Mouse (Mus musculus): ENCODE data around the gene Vsig10. TPM values are rescaled to one million over a fixed set of nuclear protein-coding genes. Genes with fewer than 3 reads are reported as not detected.
"Not testable (repeated sequence)": the region's sequence is repeated elsewhere in the genome, so short reads cannot be mapped to it uniquely, and the experiment has no call there.

Vsig10 gene
- polyA plus RNA-seq, 1 experiment from 2014 or later = 1.2 TPM

DNA sequence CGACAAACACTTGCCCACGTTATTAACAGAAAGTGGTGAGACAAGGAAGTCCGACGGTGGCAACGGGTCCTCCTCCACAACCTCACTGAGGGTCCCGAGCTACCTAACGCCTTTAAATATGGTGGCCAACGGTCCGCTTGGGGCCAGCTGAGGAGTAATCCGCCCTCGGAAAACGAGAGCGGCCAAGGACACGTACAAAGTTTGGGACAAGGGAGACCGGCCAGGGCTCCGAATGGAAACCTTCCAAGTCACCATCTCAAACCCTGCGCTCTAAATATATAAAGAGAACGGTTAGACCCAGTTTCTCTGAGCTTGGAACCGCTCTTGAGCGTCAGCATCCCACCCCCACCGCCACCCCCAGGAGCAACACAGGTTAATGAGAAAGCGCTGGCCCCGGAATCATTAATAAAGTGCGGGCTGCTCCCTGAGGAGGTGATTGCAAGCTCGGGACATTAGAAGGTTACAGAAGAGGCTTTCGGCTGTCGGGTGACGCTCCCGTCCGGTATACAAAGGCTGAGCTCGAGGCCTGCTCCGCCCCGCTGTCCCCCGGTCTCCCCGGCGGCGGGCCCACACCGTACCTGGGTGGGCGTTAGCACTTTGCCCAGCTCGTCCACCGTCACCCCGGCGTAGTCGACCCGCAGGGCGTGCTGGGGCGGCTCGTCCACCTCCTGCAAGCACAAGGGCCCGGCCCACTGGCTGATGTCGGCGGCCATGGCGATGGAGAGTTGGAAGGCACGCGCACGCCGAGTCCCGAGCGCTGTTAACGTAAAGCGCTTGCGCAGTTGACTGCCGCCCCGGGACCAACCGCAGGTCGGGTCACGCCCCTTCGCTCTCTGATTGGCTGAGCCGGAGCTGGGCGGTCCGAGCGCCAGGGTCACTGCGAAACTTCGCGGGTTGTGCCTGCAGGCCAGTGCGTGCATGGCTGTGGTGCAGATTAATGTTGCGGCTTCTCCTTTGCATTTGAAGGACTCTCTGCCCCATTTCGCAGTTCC, 31.8 kb upstream of the Vsig10 start, which contains the start of gene Pebp1:
Pebp1 (minus strand) TSS at position 795 of the 992 bp plus-strand sequence.
- under 1% methylated on average over 56 of the region's 77 CpGs for WGBS (ENCODE audit: missing documents)
- Histone ChIP-seq H3K79me2 (ENCODE audit: inconsistent target) (peaks cover 13% of the 10 kb centered on the region), H3K36me3 (ENCODE audit: inconsistent target) (peaks cover 6% of the 10 kb centered on the region; the same call in 1 of the 2 replicates), H3K27ac (peak within 1 kb of the TSS; percentile 39), H3K4me3 (ENCODE audit: inconsistent target) (peak within 1 kb of the TSS; percentile 89)

DNA sequence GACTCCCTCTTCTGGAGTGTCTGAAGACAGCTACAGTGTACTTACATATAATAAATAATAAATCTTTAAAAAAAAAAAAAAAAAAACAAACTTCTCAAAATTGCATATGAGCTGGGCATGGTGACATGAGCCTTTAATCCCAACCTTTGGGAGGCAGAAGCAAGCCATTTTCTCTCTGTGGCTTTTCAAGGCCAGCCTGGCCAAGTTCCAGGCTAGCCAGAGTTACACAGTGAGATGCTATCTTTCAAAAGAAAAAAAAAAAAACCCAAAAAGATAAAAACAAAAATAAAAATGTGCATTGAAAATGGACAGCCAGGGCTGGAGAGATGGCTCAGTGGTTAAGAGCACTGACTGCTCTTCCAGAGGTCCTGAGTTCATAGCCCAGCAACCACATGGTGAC, 29.2 kb upstream of the Vsig10 start:
- H3K27ac ChIP-seq = no peak overlapping the region
- H3K36me3 ChIP-seq (ENCODE audit: inconsistent target) = no peaks in the 10 kb centered on the region

DNA sequence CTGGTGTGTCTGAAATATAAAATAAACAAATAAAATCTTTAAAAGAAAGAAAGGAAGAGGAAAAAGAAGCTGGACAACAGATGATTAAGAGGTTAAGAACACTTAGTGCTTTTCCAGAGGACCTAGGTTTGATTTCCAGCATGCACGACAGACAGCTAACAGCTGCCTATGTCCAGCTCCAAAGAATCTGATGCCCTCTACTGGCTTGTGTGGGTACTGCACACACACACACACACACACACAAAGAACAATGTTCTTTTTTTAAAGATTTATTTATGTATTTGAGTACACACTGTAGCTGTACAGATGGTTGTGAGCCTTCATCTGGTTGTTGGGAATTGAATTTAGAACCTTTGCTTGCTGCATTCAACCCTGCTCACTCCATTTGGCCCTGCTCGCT, 28.8 kb upstream of the Vsig10 start:
- WGBS (ENCODE audit: missing documents) = 96% methylated on average over 2 of the region's 2 CpGs
- Histone ChIP-seq H3K4me3 (ENCODE audit: inconsistent target) (no peak overlapping the region), H3K27ac (no peak overlapping the region), H3K36me3 (ENCODE audit: inconsistent target) (no peaks in the 10 kb centered on the region), H3K79me2 (ENCODE audit: inconsistent target) (peaks cover 13% of the 10 kb centered on the region)

More for the DNA sequence above, 29.2 kb upstream of the Vsig10 start:
- Histone ChIP-seq H3K79me2 (ENCODE audit: inconsistent target) (peaks cover 13% of the 10 kb centered on the region), H3K4me3 (ENCODE audit: inconsistent target) (no peak overlapping the region)

DNA sequence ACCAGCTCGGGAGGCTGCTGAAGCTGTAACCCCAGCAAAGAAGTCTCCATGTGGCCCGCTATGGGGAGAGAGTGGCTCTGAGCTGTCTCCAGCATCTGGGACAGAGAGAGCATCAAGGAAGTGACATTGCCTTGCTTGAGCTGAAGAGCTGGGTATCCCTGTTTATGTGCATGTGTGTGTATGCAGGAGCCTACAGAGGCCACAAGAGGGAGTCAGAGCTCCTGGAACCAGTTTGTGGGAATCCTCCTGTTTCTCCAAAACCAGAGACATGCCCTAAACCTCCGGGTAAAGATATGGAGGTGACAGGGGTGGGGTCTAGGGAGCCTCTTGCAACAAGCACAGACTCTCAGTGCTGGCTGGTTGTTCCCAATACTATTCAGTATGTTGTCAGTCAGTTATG, 27.6 kb upstream of the Vsig10 start:
- Histone ChIP-seq H3K4me3 (ENCODE audit: inconsistent target) (no peak overlapping the region), H3K27ac (no peak overlapping the region), H3K36me3 (ENCODE audit: inconsistent target) (no peaks in the 10 kb centered on the region), H3K79me2 (ENCODE audit: inconsistent target) (peaks cover 9% of the 10 kb centered on the region)
- WGBS (ENCODE audit: missing documents) = 97% methylated on average over 3 of the region's 3 CpGs

DNA sequence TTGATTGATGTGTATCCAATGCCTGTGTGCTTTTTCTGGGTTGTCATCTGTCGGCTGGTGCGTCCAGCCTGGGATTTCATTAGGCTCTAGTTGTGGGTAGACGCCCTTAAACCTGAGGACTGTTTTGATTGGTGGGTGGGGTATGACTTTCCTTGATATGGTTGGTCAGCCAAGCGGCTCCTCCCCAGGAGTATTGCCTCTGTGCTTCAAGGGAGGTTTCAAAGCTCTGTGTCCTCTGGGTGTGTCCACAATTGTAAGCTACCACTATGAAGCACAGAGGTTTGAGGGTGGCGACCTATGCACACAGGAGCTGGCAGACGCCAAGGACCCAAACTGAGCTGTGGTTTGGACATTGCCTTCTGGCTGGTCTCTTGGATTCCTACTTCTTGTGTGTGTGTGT, 26.3 kb upstream of the Vsig10 start:
- H3K27ac ChIP-seq = no peak overlapping the region
- WGBS (ENCODE audit: missing documents) = 87% methylated on average over 6 of the region's 6 CpGs
- no peaks in the 10 kb centered on the region for H3K79me2 ChIP-seq (ENCODE audit: inconsistent target)
- no peaks in the 10 kb centered on the region for H3K36me3 ChIP-seq (ENCODE audit: inconsistent target)
- H3K4me3 ChIP-seq (ENCODE audit: inconsistent target) = no peak overlapping the region

DNA sequence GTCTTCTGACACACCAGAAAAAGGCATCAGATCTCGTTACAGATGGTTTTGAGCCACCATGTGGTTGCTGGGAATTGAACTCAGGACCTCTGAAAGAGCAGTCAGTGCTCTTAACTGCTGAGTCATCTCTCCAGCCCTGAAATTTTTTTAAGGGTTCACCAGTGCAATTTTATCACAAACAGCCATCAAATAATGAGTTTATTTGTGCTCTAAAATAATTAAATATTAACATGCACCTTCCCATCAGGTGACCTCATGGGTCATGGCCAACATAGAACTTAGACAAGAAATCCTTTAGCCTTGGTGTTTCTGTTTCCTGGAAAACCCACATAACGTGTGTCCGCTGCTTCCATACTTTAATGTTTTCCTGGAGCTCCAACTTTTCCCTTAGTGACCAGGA, 25.1 kb upstream of the Vsig10 start:
- not testable (repeated sequence) for H3K27ac ChIP-seq; H3K79me2 ChIP-seq (ENCODE audit: inconsistent target); H3K4me3 ChIP-seq (ENCODE audit: inconsistent target); H3K36me3 ChIP-seq (ENCODE audit: inconsistent target)
- WGBS (ENCODE audit: missing documents) = 73% methylated on average over 3 of the region's 3 CpGs

DNA sequence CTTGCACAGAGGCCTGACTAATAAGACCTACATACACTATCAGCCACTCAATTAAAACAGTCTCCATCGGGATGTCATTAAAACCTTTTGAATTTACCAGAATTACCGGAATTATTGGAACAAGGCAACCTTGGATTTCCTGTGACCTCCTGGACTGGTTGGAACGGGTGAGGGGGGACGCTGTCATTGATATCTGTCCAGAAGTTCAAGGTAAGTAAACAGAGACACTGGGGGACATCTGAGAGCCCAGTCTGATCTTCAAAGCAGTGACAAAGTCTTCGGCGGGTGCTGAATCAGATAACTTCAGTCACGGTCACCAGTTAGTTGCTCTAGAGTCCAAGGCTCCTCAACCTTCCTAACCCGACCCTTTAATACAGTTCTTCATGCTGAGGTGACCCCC, 23.9 kb upstream of the Vsig10 start:
- H3K79me2 ChIP-seq (ENCODE audit: inconsistent target) = no peaks in the 10 kb centered on the region
- 96% methylated on average over 8 of the region's 8 CpGs for WGBS (ENCODE audit: missing documents)
- H3K4me3 ChIP-seq (ENCODE audit: inconsistent target) = no peak overlapping the region
- no peaks in the 10 kb centered on the region for H3K36me3 ChIP-seq (ENCODE audit: inconsistent target)
- no peak overlapping the region for H3K27ac ChIP-seq

DNA sequence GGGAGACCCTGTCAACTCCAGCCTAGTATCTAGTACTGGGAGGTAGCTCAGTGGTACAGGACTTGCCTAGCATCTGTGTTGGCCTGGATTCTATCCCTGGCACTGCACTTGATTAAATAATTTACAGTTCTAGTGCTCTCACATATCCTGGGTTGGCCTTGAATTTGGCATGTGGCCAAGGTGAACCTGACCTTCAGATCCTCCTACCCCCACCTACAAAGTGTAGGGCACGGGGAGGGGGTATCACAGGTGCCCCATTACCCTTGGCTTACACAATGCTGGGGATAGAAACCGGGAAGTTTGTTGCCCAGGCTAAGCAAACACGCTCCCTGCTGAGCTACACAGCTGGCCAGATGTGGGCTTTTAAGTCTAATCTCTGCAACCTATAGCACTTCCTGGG, 16.0 kb upstream of the Vsig10 start:
- no peak overlapping the region for H3K4me3 ChIP-seq (ENCODE audit: inconsistent target)
- WGBS (ENCODE audit: missing documents) = 81% methylated on average over 3 of the region's 3 CpGs
- H3K36me3 ChIP-seq (ENCODE audit: inconsistent target) = no peaks in the 10 kb centered on the region
- H3K27ac ChIP-seq = no peak overlapping the region
- H3K79me2 ChIP-seq (ENCODE audit: inconsistent target) = no peaks in the 10 kb centered on the region

DNA sequence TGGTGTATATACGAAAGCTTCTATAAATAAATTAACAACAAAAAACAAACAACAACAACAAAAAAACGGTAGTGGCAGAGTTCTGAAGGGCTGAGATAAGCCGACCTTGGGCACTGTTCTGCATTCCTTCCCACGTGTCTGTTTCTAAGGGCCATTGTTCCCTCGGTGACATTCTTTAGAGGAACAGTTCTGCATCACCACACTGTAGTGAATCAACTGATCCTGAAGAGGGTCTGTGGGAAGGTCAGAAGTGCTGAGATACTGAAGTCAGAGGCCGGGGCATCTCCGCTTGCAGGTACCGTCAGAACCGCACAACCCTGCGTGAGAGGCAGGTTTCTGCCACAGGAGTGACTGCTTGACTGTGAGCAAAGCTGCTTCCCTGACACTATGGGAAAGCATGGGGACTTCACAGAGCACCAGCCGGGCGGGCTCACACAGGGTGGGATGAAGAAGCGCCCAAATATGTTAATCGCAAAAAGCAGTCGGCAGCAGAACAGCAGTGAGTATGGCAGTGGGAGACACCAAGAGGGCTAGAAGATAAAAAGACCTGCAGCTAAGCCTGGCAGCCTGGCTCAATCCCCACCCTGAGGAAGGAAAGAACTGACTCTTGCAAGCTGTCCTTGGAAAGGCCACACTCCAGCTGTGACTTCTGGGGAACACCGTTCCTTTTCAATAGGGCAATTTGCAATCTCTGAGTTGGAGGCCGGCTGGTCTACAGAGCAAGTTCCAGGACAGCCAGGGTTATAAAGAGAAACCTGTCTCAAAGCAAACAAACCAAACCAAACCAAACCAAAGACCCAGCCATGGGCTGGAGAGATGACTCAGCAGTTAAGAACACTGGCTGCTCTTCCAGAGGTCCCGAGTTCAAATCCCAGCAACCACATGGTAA, 14.9 kb upstream of the Vsig10 start:
- Histone ChIP-seq H3K36me3 (ENCODE audit: inconsistent target) (no peaks in the 10 kb centered on the region), H3K4me3 (ENCODE audit: inconsistent target) (no peak overlapping the region), H3K27ac (no peak overlapping the region), H3K79me2 (ENCODE audit: inconsistent target) (no peaks in the 10 kb centered on the region)
- WGBS (ENCODE audit: missing documents) = 85% methylated on average over 18 of the region's 18 CpGs

DNA sequence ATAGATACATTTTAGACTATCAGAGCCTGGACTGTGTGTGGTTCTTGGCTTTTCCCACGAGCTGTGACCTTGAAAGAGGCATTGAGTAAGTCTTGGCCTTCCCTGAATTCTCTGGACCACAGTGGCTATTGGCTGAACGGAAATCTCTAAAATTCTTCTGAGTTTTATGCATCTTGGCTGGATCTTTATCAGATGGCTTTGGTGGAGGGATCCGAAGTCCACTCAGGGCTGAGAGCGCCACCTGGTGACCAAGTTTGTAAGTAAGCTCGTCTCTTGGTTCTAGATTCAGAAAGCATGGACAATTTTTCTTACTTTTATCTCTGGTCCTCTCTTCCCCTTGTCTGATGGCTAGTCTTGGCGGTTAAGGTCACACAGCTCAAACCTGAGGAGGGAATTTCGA, 13.9 kb upstream of the Vsig10 start:
- Histone ChIP-seq H3K79me2 (ENCODE audit: inconsistent target) (no peaks in the 10 kb centered on the region), H3K36me3 (ENCODE audit: inconsistent target) (no peaks in the 10 kb centered on the region), H3K27ac (no peak overlapping the region), H3K4me3 (ENCODE audit: inconsistent target) (no peak overlapping the region)
- 74% methylated on average over 7 of the region's 7 CpGs for WGBS (ENCODE audit: missing documents)

DNA sequence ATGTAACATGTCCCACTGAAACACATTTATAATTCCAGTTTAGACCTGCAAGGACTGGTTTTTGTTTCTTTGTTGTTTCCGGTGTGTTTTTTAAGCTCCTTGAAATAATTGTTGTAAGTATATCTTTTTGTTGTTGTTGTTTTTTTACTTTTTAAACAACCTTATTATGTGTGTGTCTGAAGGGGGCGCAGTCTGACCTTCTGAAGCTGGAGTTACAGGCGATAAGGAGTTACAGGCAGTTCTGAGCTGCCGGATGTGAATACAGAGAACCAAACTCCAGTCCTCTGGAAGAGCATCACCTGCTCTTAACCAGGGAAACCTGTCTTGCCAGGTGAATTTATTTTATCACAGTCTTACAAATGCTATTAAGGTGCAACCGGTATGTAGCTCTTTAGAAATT, 13.1 kb upstream of the Vsig10 start:
- no peaks in the 10 kb centered on the region for H3K79me2 ChIP-seq (ENCODE audit: inconsistent target)
- 91% methylated on average over 5 of the region's 5 CpGs for WGBS (ENCODE audit: missing documents)
- no peak overlapping the region for H3K27ac ChIP-seq
- no peak overlapping the region for H3K4me3 ChIP-seq (ENCODE audit: inconsistent target)
- H3K36me3 ChIP-seq (ENCODE audit: inconsistent target) = no peaks in the 10 kb centered on the region

DNA sequence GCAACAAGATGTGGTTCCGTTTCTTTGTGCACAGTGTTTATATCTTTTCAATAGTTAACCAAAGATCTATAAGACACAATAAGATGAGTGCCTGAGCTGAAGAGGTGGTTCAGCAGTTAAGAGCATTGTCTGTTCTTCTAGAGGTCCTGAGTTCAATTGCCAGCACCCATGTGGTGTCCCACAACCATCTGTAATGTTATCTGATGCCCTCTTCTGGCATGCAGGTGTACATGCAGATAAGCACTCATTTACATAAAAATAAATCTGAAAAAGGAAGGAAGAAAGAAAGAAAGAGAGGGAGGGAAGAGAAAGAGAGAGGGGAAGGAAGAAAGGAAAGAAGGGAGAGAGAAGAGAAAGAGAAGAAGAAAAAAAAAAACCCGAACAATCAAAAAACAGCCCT, 12.1 kb upstream of the Vsig10 start:
- WGBS (ENCODE audit: missing documents) = 72% methylated on average over 2 of the region's 2 CpGs
- no peak overlapping the region for H3K4me3 ChIP-seq (ENCODE audit: inconsistent target)
- H3K79me2 ChIP-seq (ENCODE audit: inconsistent target) = no peaks in the 10 kb centered on the region
- no peaks in the 10 kb centered on the region for H3K36me3 ChIP-seq (ENCODE audit: inconsistent target)
- H3K27ac ChIP-seq = no peak overlapping the region

DNA sequence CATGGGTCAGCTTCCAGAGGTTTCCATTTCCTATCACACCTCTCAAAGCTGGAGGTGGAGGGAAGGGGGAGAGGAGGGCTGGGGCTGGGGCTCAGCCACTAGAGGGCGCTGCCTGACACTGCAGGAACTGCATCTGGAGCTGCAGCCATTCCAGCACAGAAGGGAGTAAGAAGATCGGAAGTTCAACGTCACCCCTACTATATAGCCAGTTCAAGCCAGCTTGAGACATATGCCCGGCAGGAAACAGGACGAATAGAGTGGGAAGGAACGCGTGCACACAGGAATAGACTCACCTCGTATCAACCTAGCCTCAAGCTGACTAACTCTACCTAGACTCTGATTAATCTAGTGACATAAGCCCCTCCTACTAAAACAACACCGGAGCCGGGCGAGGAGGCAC, 11.2 kb upstream of the Vsig10 start:
- 12% methylated on average over 11 of the region's 11 CpGs for WGBS (ENCODE audit: missing documents)
- Histone ChIP-seq H3K79me2 (ENCODE audit: inconsistent target) (no peaks in the 10 kb centered on the region), H3K27ac (no peak overlapping the region), H3K4me3 (ENCODE audit: inconsistent target) (no peak overlapping the region), H3K36me3 (ENCODE audit: inconsistent target) (no peaks in the 10 kb centered on the region)

DNA sequence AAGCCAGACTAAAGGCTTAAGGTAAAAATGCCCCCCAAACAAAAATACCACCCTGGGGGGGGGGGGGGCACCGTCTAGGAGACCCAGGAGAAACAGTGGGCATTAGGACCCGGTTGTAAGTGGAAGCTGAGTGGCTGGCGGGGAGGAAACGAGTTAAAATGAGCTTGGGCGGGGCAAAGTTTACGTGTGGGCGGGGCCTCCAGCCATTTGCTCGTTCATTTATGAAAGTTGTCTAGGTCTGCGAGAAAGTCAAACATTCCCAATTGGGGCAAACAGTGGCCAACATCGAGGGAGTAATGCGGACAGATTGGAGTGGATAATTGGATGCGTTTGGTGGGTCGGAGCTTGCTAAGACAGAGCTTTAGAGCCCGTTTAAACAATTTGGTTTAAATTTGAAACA, 5.5 kb upstream of the Vsig10 start:
- Histone ChIP-seq H3K79me2 (ENCODE audit: inconsistent target) (no peaks in the 10 kb centered on the region), H3K36me3 (ENCODE audit: inconsistent target) (no peaks in the 10 kb centered on the region), H3K4me3 (ENCODE audit: inconsistent target) (no peak overlapping the region), H3K27ac (no peak overlapping the region)
- WGBS (ENCODE audit: missing documents) = 48% methylated on average over 14 of the region's 14 CpGs

DNA sequence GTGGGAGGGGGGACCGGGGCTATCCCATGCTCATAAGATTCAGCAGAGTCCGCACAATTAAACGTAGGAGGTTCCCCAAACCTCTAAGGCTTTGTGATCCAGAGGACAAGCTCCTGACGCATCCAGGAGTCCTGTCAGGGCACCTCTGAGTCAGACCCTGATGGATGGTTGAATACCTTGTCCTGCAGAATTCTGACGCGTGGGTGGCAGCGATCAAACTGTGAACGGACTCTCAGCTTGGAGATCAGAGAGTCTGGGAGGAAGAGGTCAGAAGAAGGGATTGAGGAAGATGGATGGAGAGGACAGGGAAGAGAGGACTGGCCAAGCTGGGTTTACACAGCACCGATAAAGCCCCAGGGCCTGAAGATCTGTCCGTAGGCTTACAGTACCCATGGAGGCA, 5.0 kb upstream of the Vsig10 start:
- H3K79me2 ChIP-seq (ENCODE audit: inconsistent target) = no peaks in the 10 kb centered on the region
- H3K36me3 ChIP-seq (ENCODE audit: inconsistent target) = no peaks in the 10 kb centered on the region
- whole genome bisulfite sequencing (ENCODE audit: missing documents) = 66% methylated on average over 10 of the region's 10 CpGs
- H3K4me3 ChIP-seq (ENCODE audit: inconsistent target) = no peak overlapping the region
- no peak overlapping the region for H3K27ac ChIP-seq

All from macrophage (primary cell).